Mouse (Mus musculus) kidney, adult 2 months (tissue): Measurements from ENCODE around the gene Car14.

Experiments
- CTCF ChIP-seq: fragments of 200-500 bp; conservative IDR thresholded peaks from 2 replicates; pipeline ENCODE4 v1.5.1; 2011; ENCODE audit warnings: low read depth, mild to moderate bottlenecking, control low read depth, low read length, moderate library complexity, mixed read lengths; ENCODE audit not compliant: insufficient read depth, insufficient read length
- POLR2A ChIP-seq: fragments of 200-500 bp; IDR thresholded peaks from one replicate; pipeline ENCODE4 v1.6.1; 2011; ENCODE audit warnings: low read depth, low read length, control low read depth

- TF ChIP-seq CTCF (peak; percentile 47), POLR2A (no peak)
Observed at GRCm38 (mm10) chr3:95861216-95861615, 43.3 kb downstream of the Car14 start.
